Mouse (Mus musculus): ENCODE data around the gene Dld. TPM values are rescaled to one million over a fixed set of nuclear protein-coding genes. Genes with fewer than 3 reads are reported as not detected.
A peak's percentile ranks its signal among the peaks of the same experiment; 100 is the strongest.

Gene Dld
- total RNA-seq, 2 experiments from 2014 or later = 103 to 111 TPM

GRCm38 (mm10) chr12:31298530-31298929 lies 52.7 kb downstream of the Dld start:
- no peak for DNase-seq (ENCODE audit: low spot score in 2 of 2)
- intact Hi-C loops (cut with DNase I) = no loop called here

GRCm38 (mm10) chr12:31298122-31298521 lies 53.1 kb downstream of the Dld start:
- DNase-seq (ENCODE audit: low spot score in 2 of 2) = no peak
- intact Hi-C loops (cut with DNase I) = no loop called here

- DNase-seq (ENCODE audit: low spot score in 2 of 2) = no peak
- intact Hi-C loops (cut with DNase I) = no loop called here
Measured at GRCm38 (mm10) chr12:31296097-31296496, 55.2 kb downstream of the Dld start.

GRCm38 (mm10) chr12:31295505-31295904 lies 55.7 kb downstream of the Dld start:
- no peak for DNase-seq (ENCODE audit: low spot score in 2 of 2)
- intact Hi-C loops (cut with DNase I) = no loop called here

GRCm38 (mm10) chr12:31294996-31295395 lies 56.3 kb downstream of the Dld start:
- intact Hi-C loops (cut with DNase I) = no loop called here
- DNase-seq (ENCODE audit: low spot score in 2 of 2) = peak in 1 of 2 experiments; percentile 31

- no peak for DNase-seq (ENCODE audit: low spot score in 2 of 2)
- intact Hi-C loops (cut with DNase I) = no loop called here
Measured at GRCm38 (mm10) chr12:31294526-31294925, 56.7 kb downstream of the Dld start.

GRCm38 (mm10) chr12:31293361-31294142 lies 57.7 kb downstream of the Dld start:
- DNase-seq (ENCODE audit: low spot score in 2 of 2) = no peak
- intact Hi-C loops (cut with DNase I) = no loop called here

GRCm38 (mm10) chr12:31290951-31291350 lies 60.3 kb downstream of the Dld start:
- no peak for DNase-seq (ENCODE audit: low spot score in 2 of 2)
- intact Hi-C loops (cut with DNase I) = no loop called here

- no peak for DNase-seq (ENCODE audit: low spot score in 2 of 2)
- intact Hi-C loops (cut with DNase I) = no loop called here
Measured at GRCm38 (mm10) chr12:31289046-31289445, 62.2 kb downstream of the Dld start.

GRCm38 (mm10) chr12:31283617-31284136 lies 67.6 kb downstream of the Dld start:
- intact Hi-C loops (cut with DNase I) = no loop called here
- DNase-seq (ENCODE audit: low spot score in 2 of 2) = no peak

- intact Hi-C loops (cut with DNase I) = no loop called here
- DNase-seq (ENCODE audit: low spot score in 2 of 2) = no peak
Measured at GRCm38 (mm10) chr12:31283131-31283530, 68.1 kb downstream of the Dld start.

GRCm38 (mm10) chr12:31282241-31282640 lies 69.0 kb downstream of the Dld start:
- intact Hi-C loops (cut with DNase I) = no loop called here
- DNase-seq (ENCODE audit: low spot score in 2 of 2) = no peak

Other genes with a start within 250 kb of the Dld start
- gene Gm6993, start 110.7 kb downstream of the Dld start, total RNA-seq (2021) = not detected
- 10 to 100 TPM; 17.4 to 18.8 TPM for gene Lamb1, start 86.2 kb downstream of the Dld start, total RNA-seq (2021)
- gene Slc26a3, start 39.4 kb upstream of the Dld start, total RNA-seq (2021) = under 1 TPM; 0.16 to 0.32 TPM
- 10 to 100 TPM; 23.3 to 24.5 TPM for gene Cbll1, start 148.2 kb upstream of the Dld start, total RNA-seq (2021)
- gene Slc26a4, start 208.5 kb upstream of the Dld start, total RNA-seq (2021) = 1 to 10 TPM; 2.1 to 2.5 TPM